Mouse (Mus musculus): Measurements from ENCODE around the gene Spsb1.
A peak's percentile ranks its signal among the peaks of the same experiment; 100 is the strongest.

Gene Spsb1

GRCm38 (mm10) chr4:149954893-149955439 lies at the start of gene Spsb1:
Gene Spsb1 (minus strand): TSS chr4:149955043.
- DNase-seq (ENCODE audit: low spot score), result peak; percentile 99

GRCm38 (mm10) chr4:150003641-150004040 lies 48.8 kb upstream of the Spsb1 start:
- no peak for DNase-seq (ENCODE audit: low spot score)

GRCm38 (mm10) chr4:150003021-150003580 lies 48.3 kb upstream of the Spsb1 start:
- DNase-seq (ENCODE audit: low spot score), result peak; percentile 86

- peak; percentile 37 for DNase-seq (ENCODE audit: low spot score)
Observed at GRCm38 (mm10) chr4:150002021-150002528, 47.2 kb upstream of the Spsb1 start.

GRCm38 (mm10) chr4:150001221-150001860 lies 46.5 kb upstream of the Spsb1 start:
- DNase-seq (ENCODE audit: low spot score), result no peak

- no peak for DNase-seq (ENCODE audit: low spot score)
Observed at GRCm38 (mm10) chr4:149999931-150000555, 45.2 kb upstream of the Spsb1 start.

GRCm38 (mm10) chr4:149999510-149999900 lies 44.7 kb upstream of the Spsb1 start:
- DNase-seq (ENCODE audit: low spot score), result no peak

- DNase-seq (ENCODE audit: low spot score), result no peak
Observed at GRCm38 (mm10) chr4:149998786-149999509, 44.1 kb upstream of the Spsb1 start.

- DNase-seq (ENCODE audit: low spot score), result no peak
Observed at GRCm38 (mm10) chr4:149997999-149998398, 43.2 kb upstream of the Spsb1 start.

GRCm38 (mm10) chr4:149996440-149996839 lies 41.6 kb upstream of the Spsb1 start:
- no peak for DNase-seq (ENCODE audit: low spot score)

- no peak for DNase-seq (ENCODE audit: low spot score)
Observed at GRCm38 (mm10) chr4:149995911-149996310, 41.1 kb upstream of the Spsb1 start.

GRCm38 (mm10) chr4:149994218-149994617 lies 39.4 kb upstream of the Spsb1 start:
- DNase-seq (ENCODE audit: low spot score), result no peak

GRCm38 (mm10) chr4:149992670-149993032 lies 37.8 kb upstream of the Spsb1 start:
- no peak for DNase-seq (ENCODE audit: low spot score)

- DNase-seq (ENCODE audit: low spot score), result no peak
Observed at GRCm38 (mm10) chr4:149991755-149992669, 37.2 kb upstream of the Spsb1 start.

GRCm38 (mm10) chr4:149990954-149991633 lies 36.3 kb upstream of the Spsb1 start:
- no peak for DNase-seq (ENCODE audit: low spot score)

GRCm38 (mm10) chr4:149990212-149990953 lies 35.5 kb upstream of the Spsb1 start:
- no peak for DNase-seq (ENCODE audit: low spot score)

- peak; percentile 94 for DNase-seq (ENCODE audit: low spot score)
Observed at GRCm38 (mm10) chr4:149988931-149989556, 34.2 kb upstream of the Spsb1 start.

GRCm38 (mm10) chr4:149988301-149988700 lies 33.5 kb upstream of the Spsb1 start:
- no peak for DNase-seq (ENCODE audit: low spot score)

- no peak for DNase-seq (ENCODE audit: low spot score)
Observed at GRCm38 (mm10) chr4:149986671-149987417, 32.0 kb upstream of the Spsb1 start.

Measured in urinary bladder, postnatal 14 days (tissue).